Mouse (Mus musculus) adipocyte (in vitro differentiated cells): ENCODE measurements around the gene Hoxc8.

Experiments
- DNase-seq: peaks from one replicate; pipeline ENCODE4 v3.0.0-alpha.2; 2016; ENCODE audit warnings: low spot score

Gene Hoxc8

DNA sequence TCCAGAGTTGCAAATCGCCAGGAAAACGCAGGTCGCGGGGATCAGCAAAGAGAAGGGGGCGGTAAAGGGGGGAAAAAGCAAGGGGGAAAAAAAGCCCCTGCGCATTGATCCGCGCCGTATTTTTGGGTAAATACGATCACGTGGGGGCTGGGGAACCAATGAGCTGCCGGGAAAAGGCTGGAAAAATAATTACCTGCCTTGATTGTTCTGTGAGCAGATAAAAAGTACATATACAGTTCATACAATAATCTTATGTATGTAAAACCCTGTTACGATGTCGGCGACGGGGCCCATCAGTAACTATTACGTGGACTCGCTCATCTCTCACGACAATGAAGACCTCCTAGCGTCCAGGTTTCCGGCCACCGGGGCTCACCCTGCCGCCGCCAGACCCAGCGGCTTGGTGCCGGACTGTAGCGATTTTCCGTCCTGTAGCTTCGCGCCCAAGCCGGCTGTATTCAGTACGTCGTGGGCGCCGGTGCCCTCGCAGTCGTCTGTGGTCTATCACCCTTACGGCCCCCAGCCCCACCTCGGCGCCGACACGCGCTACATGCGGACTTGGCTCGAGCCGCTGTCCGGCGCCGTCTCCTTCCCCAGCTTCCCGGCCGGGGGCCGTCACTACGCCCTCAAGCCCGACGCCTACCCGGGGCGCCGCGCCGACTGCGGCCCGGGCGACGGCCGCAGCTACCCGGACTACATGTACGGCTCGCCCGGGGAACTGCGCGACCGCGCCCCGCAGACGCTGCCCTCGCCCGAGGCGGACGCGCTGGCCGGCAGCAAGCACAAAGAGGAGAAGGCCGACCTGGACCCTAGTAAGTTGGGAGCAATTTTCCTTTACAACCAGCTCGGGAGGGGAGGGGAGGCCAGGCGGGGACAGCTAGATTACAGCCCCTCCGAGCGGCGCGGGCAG lies 8.8 kb upstream of the Hoxc8 start:
- DNase-seq: no peak

DNA sequence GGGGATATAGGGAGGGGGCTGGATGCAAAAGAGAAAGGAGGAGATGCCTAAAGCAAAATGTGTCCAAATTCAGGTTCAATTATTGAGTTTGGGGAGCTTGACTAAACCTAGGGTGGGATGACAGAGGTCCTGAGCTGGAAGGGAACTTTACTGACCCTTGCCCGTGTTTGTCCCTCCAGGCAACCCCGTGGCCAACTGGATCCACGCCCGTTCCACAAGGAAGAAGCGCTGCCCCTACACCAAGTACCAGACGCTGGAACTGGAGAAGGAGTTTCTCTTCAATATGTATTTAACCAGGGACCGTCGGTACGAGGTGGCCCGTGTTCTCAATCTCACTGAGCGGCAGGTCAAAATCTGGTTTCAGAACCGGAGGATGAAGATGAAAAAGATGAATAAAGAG lies 6.7 kb upstream of the Hoxc8 start:
- no peak for DNase-seq

- no peak for DNase-seq
Measured at GRCm38 (mm10) chr15:102984521-102984920, 5.9 kb upstream of the Hoxc8 start.

GRCm38 (mm10) chr15:102984925-102985324 lies 5.5 kb upstream of the Hoxc8 start:
- no peak for DNase-seq

GRCm38 (mm10) chr15:102987124-102987833 lies 3.1 kb upstream of the Hoxc8 start:
- peak; percentile 98 for DNase-seq

- DNase-seq: no peak
Measured at GRCm38 (mm10) chr15:102988078-102988477, 2.3 kb upstream of the Hoxc8 start.

GRCm38 (mm10) chr15:102991782-102992181 lies 1.4 kb downstream of the Hoxc8 start:
- no peak for DNase-seq

DNA sequence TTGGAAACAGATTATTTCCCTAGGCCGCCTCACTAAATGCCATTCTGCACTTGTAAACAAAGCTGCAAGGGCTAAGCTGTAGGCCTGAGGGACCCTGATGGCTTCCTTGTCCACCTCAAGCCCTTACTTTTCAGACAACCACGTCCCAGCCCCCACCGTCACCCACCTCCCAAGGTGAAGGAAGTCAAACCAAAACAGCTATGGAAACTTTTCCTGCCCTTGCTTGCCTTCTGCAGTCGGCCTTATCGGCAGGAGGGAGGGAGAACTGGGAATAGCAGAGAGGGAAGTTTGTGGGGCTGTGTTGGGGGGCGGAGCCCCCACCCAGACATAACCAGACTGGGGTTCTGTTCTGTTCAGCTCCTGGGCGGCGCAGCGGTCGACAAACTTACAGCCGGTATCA lies 1.8 kb downstream of the Hoxc8 start:
- DNase-seq: no peak

DNA sequence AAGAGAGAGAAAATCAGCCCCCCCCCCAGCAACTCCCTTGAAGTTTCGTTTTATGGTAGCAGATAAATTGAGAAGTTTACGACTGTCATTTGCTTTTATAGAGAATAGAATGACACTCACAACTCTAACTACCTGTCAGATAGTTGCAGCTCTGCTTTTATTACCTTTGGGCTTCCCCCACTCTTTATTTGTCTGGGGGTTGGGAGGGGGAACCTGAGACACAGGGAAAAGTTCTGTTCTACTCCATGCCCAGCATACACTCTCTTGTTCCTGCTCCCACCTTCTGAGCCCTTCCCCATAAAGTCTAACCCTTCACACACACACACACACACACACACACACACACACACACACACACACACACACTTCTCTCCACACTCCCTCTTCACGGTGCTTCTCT lies 2.5 kb downstream of the Hoxc8 start:
- no peak for DNase-seq

DNA sequence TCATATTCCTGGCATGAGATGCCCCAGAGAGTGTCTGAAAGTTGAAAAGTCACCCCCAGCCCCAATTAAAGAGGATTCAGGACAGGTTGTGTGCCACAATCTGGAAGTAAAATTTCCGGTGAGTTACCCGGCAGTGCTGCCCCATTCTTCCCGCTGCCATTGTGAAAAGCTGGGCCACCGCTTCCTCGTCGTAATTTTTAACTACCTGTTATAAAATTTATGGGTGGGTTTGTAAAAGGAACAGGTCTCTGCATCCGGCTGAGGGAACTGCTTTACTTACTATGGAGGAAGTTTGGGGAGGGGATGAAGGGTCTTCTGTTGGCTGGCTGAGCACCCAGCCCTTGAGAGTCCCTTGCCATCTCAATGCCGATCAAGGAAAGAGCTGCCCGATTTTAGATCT lies 6.1 kb downstream of the Hoxc8 start:
- DNase-seq: no peak

DNA sequence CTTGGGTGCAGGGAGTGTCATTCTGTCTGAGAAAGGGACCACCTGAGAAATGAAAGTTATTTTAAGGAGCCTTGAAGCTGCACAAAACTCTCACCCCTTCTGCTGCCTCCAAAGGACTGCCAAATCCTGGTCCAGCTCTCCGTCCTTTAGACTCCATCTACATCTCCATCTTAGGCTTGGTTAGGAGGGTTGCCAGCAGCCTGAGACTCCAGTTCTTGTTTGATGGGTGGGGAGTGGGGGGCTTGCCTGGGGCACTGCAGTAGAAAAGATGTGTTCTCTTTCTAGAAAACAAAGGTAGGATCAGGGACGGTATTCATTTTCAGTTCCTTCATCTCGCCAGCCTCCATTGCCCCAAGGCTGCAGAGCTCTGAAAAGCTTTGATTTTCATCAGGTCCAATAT lies 7.0 kb downstream of the Hoxc8 start:
- DNase-seq: no peak

GRCm38 (mm10) chr15:102997939-102998355 lies 7.5 kb downstream of the Hoxc8 start, which contains the start of gene Hoxc6:
TSS of gene Hoxc6 (plus strand) at chr15:102998257.
- DNase-seq: no peak

DNA sequence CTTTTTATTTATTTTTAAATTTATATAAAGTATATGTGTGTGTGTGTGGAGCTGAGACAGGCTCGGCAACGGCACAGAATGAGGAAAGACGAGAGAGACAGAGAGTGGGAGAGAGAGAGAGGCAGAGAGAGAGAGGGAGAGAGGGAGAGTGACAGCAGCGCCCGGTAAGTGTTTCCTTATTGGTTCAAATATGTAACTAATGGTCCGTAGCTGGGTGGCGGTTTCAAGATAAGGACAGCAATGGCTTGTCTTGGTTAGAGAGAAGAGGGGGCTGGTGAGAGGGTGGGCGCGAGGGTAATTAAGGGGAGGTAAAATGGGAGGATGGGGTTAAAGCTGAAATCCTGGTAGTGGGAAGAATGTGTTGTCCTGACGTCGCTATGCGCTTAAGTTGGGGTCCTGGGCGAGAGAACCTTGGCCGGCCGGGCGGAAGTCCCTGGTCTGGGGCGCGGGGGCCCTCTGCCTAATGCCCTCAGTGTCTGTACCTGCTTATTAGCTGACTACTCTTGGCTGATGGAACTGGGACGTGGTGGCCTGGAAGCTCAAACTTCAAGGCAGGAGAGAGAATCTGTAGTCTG lies 8.3 kb downstream of the Hoxc8 start:
- no peak for DNase-seq

GRCm38 (mm10) chr15:102999183-102999831 lies 8.9 kb downstream of the Hoxc8 start:
- no peak for DNase-seq

DNA sequence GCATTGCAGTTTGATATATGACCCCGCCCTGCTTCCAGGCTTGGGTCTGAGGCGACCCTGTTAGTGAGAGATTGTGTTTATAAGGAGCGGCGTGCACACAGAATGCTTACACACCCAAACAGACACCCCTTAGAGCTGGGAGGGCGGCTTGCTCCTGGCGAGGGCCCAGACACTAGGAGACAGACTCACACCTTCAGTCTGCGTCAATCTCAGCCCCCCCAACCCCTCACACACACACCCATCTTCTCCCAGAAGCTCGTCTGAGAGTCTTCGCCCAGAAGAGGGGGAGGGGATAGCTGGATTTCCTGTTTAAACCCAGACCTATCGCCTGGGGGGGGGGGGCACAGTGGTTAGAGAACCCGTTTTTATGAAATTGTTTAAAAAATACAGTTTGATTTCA lies 9.5 kb downstream of the Hoxc8 start:
- DNase-seq: no peak

DNA sequence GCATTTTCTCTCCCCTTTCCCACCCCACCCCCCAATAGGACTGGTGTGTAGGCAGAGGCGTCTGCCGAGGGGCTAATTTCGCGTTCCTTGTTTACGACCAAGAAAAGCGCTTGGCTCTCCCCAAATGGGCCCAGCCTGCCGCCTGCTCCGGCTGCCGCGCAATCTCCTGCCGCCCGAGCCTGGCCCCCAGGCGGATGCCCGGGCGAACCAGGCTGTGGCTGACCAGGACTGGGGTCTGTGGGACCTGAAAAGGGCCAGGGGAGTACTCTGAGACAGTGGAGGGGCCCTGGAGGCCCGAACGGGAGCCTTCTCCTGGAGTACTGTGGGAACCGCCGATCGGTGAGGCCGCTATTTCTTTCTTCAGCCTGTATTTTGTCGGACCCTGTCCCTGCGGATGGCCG lies 10.1 kb downstream of the Hoxc8 start:
- DNase-seq: no peak

- no peak for DNase-seq
Measured at GRCm38 (mm10) chr15:103001370-103001769, 11.0 kb downstream of the Hoxc8 start.

GRCm38 (mm10) chr15:103002156-103002555 lies 11.7 kb downstream of the Hoxc8 start:
- no peak for DNase-seq

GRCm38 (mm10) chr15:103002821-103003448 lies 12.5 kb downstream of the Hoxc8 start:
- no peak for DNase-seq

DNA sequence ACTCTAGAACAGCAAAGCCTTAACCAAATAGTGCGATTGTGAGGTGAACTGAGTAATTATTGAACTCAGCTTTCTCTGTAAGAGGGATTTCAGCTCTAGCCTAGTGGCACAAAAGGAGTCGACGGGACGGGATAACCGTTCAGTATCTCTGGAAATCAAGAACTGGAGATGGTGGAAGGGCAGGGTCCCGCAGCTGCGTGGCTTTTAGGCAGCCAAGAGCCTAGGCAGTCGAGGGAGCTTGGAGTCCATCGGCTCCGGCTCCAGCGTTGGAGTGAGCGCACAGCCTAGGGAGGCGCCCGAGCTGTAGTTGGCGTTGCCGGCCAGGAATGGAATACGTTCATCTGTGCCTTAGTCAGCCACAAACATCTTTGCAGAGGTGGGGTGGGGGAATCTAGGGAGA lies 14.9 kb downstream of the Hoxc8 start:
- DNase-seq: no peak

GRCm38 (mm10) chr15:103005797-103006196 lies 15.4 kb downstream of the Hoxc8 start:
- DNase-seq: no peak

GRCm38 (mm10) chr15:103006326-103006725 lies 15.9 kb downstream of the Hoxc8 start:
- no peak for DNase-seq
